Mouse (Mus musculus) spleen, adult 2 months (tissue): ENCODE data around the gene Ptpre. TPM values are rescaled to one million over a fixed set of nuclear protein-coding genes. Genes with fewer than 3 reads are reported as not detected.
"Not testable (repeated sequence)": the region's sequence is repeated elsewhere in the genome, so short reads cannot be mapped to it uniquely, and the experiment has no call there.

Experiments used
- DNase-seq, 2 experiments: peaks; one replicate each; pipeline versions ENCODE4 v3.0.0 to v3.0.0-alpha.2; 2012 to 2021; ENCODE audit warnings: low spot score in 2 of 2, low read depth in 1 of 2
- H3K27ac ChIP-seq: fragments of 200-500 bp; 2 replicates; pipeline ENCODE4 v1.5.1; 2012; ENCODE audit warnings: low read length, inconsistent platforms; ENCODE audit not compliant: insufficient read depth
- H3K27me3 ChIP-seq: fragments of 200-500 bp; 2 replicates; pipeline ENCODE4 v1.6.1; 2012; ENCODE audit warnings: mild to moderate bottlenecking, moderate library complexity, low read length, inconsistent platforms; ENCODE audit not compliant: control insufficient read depth, insufficient read depth
- H3K36me3 ChIP-seq: fragments of 200-500 bp; 2 replicates; pipeline ENCODE4 v1.6.1; 2012; ENCODE audit warnings: mild to moderate bottlenecking, low read length, inconsistent platforms; ENCODE audit not compliant: control insufficient read depth, insufficient read depth
- H3K4me1 ChIP-seq: fragments of 200-500 bp; 2 replicates; pipeline ENCODE4 v1.6.1; 2011; ENCODE audit warnings: inconsistent platforms; ENCODE audit not compliant: control insufficient read depth, insufficient read depth, insufficient read length
- H3K4me3 ChIP-seq: fragments of 200-500 bp; 2 replicates; pipeline ENCODE4 v1.5.1; 2011; ENCODE audit warnings: mild to moderate bottlenecking, inconsistent platforms; ENCODE audit not compliant: insufficient read depth, insufficient read length; ENCODE audit errors: extremely low read depth
- CTCF ChIP-seq: fragments of 200-500 bp; IDR thresholded peaks from 2 replicates; pipeline ENCODE4 v1.5.1; 2011; ENCODE audit warnings: mild to moderate bottlenecking, inconsistent platforms; ENCODE audit not compliant: insufficient read depth, insufficient read length, insufficient replicate concordance; ENCODE audit errors: extremely low read depth
- POLR2A ChIP-seq: fragments of 200-500 bp; IDR thresholded peaks from 2 replicates; pipeline ENCODE4 v1.6.1; 2011; ENCODE audit warnings: low read depth, low read length, inconsistent platforms
- WGBS: fragments of 180-500 bp; shearing (Covaris S2); methylation state at CpG from one replicate; pipeline ENCODE4 v1.1.7; 2018; 5-methylcytosine and 5-hydroxymethylcytosine counted together
- polyA plus RNA-seq: library from polyadenylated mRNA; depleted of rRNA; stranded (reverse); fragments of >200 nt; gene quantifications from 2 replicates; pipeline ENCODE4 v1.2.3, GENCODE M21; 2012

Gene Ptpre
- polyA plus RNA-seq, 1 experiment: 9.5 TPM

GRCm38 (mm10) chr7:135566013-135566412 lies 28.7 kb downstream of the Ptpre start:
- Histone ChIP-seq H3K27ac (no peak overlapping the region), H3K4me3 (no peak overlapping the region), H3K36me3 (no peaks in the 10 kb centered on the region), H3K4me1 (no peaks in the 10 kb centered on the region), H3K27me3 (no peaks in the 10 kb centered on the region)
- TF ChIP-seq CTCF: no peak
- no peak for TF ChIP-seq POLR2A
- 92% methylated on average over 5 of the region's 5 CpGs for WGBS
- DNase-seq: no peak

- Histone ChIP-seq H3K27ac (no peak overlapping the region), H3K27me3 (no peaks in the 10 kb centered on the region), H3K36me3 (no peaks in the 10 kb centered on the region), H3K4me3 (no peak overlapping the region), H3K4me1 (no peaks in the 10 kb centered on the region)
- TF ChIP-seq POLR2A: no peak
- no peak for TF ChIP-seq CTCF
- 47% methylated on average over 1 of the region's 1 CpGs for WGBS
- DNase-seq: no peak
Measured at GRCm38 (mm10) chr7:135567582-135567981, 30.3 kb downstream of the Ptpre start.

GRCm38 (mm10) chr7:135568550-135568949 lies 31.3 kb downstream of the Ptpre start:
- TF ChIP-seq POLR2A (no peak), CTCF (no peak)

GRCm38 (mm10) chr7:135571392-135571791 lies 34.1 kb downstream of the Ptpre start:
- no peak for TF ChIP-seq CTCF
- no peak for TF ChIP-seq POLR2A
- no peaks in the 10 kb centered on the region for H3K27me3 ChIP-seq
- H3K4me1 ChIP-seq: no peaks in the 10 kb centered on the region
- H3K4me3 ChIP-seq: no peak overlapping the region
- H3K36me3 ChIP-seq: no peaks in the 10 kb centered on the region
- no peak for DNase-seq
- H3K27ac ChIP-seq: no peak overlapping the region

More at GRCm38 (mm10) chr7:135568550-135568949, 31.3 kb downstream of the Ptpre start:
- no peak overlapping the region for H3K4me3 ChIP-seq
- H3K27ac ChIP-seq: no peak overlapping the region
- no peaks in the 10 kb centered on the region for H3K27me3 ChIP-seq
- no peak for DNase-seq
- no peaks in the 10 kb centered on the region for H3K36me3 ChIP-seq
- H3K4me1 ChIP-seq: no peaks in the 10 kb centered on the region
- 84% methylated on average over 2 of the region's 2 CpGs for WGBS

GRCm38 (mm10) chr7:135571951-135572559 lies 34.8 kb downstream of the Ptpre start:
- Histone ChIP-seq H3K4me3 (no peak overlapping the region), H3K36me3 (no peaks in the 10 kb centered on the region), H3K27me3 (no peaks in the 10 kb centered on the region), H3K27ac (no peak overlapping the region), H3K4me1 (no peaks in the 10 kb centered on the region)
- no peak for TF ChIP-seq POLR2A
- TF ChIP-seq CTCF: no peak
- DNase-seq: no peak
- WGBS: 86% methylated on average over 10 of the region's 10 CpGs

GRCm38 (mm10) chr7:135575319-135576069 lies 38.2 kb downstream of the Ptpre start:
- H3K4me1 ChIP-seq, H3K36me3 ChIP-seq, H3K27me3 ChIP-seq, H3K27ac ChIP-seq, H3K4me3 ChIP-seq, DNase-seq: not testable (repeated sequence)
- 71% methylated on average over 7 of the region's 7 CpGs for WGBS

GRCm38 (mm10) chr7:135576329-135576728 lies 39.0 kb downstream of the Ptpre start:
- H3K27me3 ChIP-seq: no peaks in the 10 kb centered on the region
- H3K4me3 ChIP-seq: no peak overlapping the region
- H3K36me3 ChIP-seq: no peaks in the 10 kb centered on the region
- TF ChIP-seq CTCF (no peak), POLR2A (no peak)
- no peak for DNase-seq
- peaks cover 4% of the 10 kb centered on the region; the same call in 1 of the 2 replicates for H3K4me1 ChIP-seq
- WGBS: 77% methylated on average over 3 of the region's 3 CpGs
- no peak overlapping the region for H3K27ac ChIP-seq
